Mouse (Mus musculus) testis, adult 2 months (tissue): Measurements from ENCODE around the gene Abhd2. TPM values are rescaled to one million over a fixed set of nuclear protein-coding genes. Genes with fewer than 3 reads are reported as not detected.

Experiments used
- H3K27ac ChIP-seq: fragments of 200-500 bp; 2 replicates; pipeline ENCODE4 v1.5.1; 2012; ENCODE audit warnings: low read depth, low read length; ENCODE audit not compliant: control insufficient read depth, insufficient read depth
- H3K27me3 ChIP-seq: fragments of 200-500 bp; 2 replicates; pipeline ENCODE4 v1.6.1; 2012; ENCODE audit warnings: mild to moderate bottlenecking, low read length, moderate library complexity; ENCODE audit not compliant: control insufficient read depth, insufficient read depth
- H3K36me3 ChIP-seq: fragments of 200-500 bp; 2 replicates; pipeline ENCODE4 v1.6.1; 2012; ENCODE audit warnings: mild to moderate bottlenecking, low read length; ENCODE audit not compliant: control insufficient read depth, insufficient read depth
- H3K4me1 ChIP-seq: fragments of 200-500 bp; 2 replicates; pipeline ENCODE4 v1.6.1; 2012; ENCODE audit warnings: low read length; ENCODE audit not compliant: control insufficient read depth, insufficient read depth
- H3K4me3 ChIP-seq: fragments of 200-500 bp; 2 replicates; pipeline ENCODE4 v1.5.1; 2012; ENCODE audit warnings: low read depth, mild to moderate bottlenecking, low read length, moderate library complexity, mixed read lengths; ENCODE audit not compliant: control insufficient read depth
- CTCF ChIP-seq: fragments of 200-500 bp; IDR thresholded peaks from 2 replicates; pipeline ENCODE4 v1.5.1; 2012; ENCODE audit warnings: low read depth, mild to moderate bottlenecking, inconsistent platforms, low read length, moderate library complexity; ENCODE audit not compliant: control insufficient read depth, insufficient read depth, insufficient replicate concordance
- POLR2A ChIP-seq: fragments of 200-500 bp; IDR thresholded peaks from 2 replicates; pipeline ENCODE4 v1.6.1; 2012; ENCODE audit warnings: low read depth, mild to moderate bottlenecking, inconsistent platforms, low read length, moderate library complexity; ENCODE audit not compliant: control insufficient read depth
- polyA plus RNA-seq: library from polyadenylated mRNA; depleted of rRNA; stranded (reverse); fragments of >200 nt; gene quantifications from 2 replicates; pipeline ENCODE4 v1.2.3, GENCODE M21; 2012; rRNA removed

Gene Abhd2
- 50.3 and 50.6 TPM in 2 replicates for polyA plus RNA-seq

DNA sequence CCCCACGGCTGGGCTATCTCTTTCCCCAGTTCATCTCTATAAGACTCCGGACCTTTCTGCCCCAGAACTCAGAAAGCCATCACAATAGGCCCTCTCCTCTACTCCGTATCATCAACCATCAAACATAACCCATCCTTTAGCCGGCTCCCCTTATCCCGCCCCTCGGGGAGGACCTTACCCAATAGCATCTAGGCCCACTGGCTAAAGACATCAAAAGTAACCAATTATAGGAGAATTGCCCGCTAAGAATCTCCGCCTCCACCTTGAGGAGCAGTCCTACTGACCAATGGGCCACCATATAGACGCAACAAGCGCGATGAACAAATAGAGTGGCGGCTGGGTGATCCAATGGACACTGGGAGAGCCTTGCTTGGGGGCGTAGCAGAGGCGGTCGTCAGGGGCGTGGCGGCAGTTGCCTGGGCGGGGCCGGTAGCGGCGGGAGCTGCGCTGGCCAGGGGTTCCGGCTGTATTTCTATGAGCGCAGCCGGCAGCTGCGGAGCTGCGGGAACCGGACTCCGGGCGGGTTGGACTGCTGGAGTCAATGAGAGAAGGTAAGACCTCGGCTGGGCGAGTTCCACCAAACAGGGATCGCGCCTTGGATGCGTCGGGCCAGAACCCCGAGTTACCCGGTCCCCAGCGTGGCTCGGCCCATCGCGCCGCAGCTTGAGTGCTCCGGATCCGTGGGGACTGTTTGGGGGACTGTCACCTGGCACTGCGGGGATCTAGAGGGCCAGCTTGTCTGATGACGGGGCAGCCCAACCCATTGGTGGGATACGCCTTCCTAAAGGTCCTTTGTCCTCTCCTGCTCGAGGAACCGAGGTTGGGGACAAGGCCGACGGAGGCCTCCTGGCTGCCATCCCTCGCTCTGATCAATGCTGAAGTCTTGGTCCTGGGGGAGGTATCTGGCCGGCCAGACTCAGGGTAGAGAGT, at the start of gene Abhd2:
Gene Abhd2 (plus strand): TSS at position 411 of the 930 bp plus-strand sequence.
- Histone ChIP-seq H3K4me3 (peak within 1 kb of the TSS; percentile 99), H3K36me3 (no peaks in the 10 kb centered on the region), H3K27me3 (no peaks in the 10 kb centered on the region), H3K4me1 (peaks cover 13% of the 10 kb centered on the region), H3K27ac (peak within 1 kb of the TSS; percentile 96)
- TF ChIP-seq POLR2A (peak; percentile 62), CTCF (no peak)

DNA sequence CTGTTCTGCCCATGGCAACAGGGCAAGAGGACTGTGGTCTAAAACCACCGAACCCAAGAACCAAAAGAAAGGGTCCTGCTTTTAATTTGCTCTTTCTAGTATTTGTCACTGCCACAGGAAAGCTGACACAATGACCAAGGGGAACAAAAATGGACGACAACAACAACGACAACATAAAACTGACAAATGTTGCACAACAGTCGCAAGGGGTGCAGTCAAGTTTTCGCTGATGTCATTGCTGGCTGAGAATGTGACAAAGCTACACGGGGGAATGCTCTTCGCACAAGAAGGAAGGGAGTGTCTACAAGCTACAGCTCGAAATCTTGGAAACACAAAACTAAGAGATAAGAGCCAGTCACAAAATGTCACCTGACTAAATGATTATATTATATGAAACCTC, 47.5 kb upstream of the Abhd2 start:
- no peaks in the 10 kb centered on the region for H3K36me3 ChIP-seq
- H3K4me3 ChIP-seq: no peak overlapping the region
- H3K27ac ChIP-seq: no peak overlapping the region
- no peaks in the 10 kb centered on the region for H3K27me3 ChIP-seq
- TF ChIP-seq CTCF (no peak), POLR2A (no peak)
- peaks cover 12% of the 10 kb centered on the region for H3K4me1 ChIP-seq

DNA sequence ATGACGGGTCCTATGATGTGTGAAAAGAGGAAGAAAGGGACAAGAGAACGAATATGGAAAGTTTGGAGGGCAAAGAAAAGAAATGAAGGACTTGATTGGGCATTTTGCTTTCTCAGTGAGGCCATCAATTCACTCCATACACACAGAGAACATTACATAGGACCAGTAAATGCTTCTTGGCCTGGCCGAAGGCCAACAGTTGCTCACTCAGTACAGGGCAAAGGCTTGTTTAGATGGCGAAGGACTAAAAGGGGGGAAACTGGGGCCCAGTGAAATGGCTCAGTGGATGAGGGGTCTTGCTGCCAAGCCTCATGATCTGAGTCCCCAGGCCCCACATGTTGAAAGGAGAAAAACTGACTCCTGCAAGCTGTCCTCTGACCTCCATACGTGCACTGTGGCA, 46.8 kb upstream of the Abhd2 start:
- H3K36me3 ChIP-seq: no peaks in the 10 kb centered on the region
- no peak overlapping the region for H3K27ac ChIP-seq
- H3K4me1 ChIP-seq: peaks cover 12% of the 10 kb centered on the region
- TF ChIP-seq POLR2A: no peak
- TF ChIP-seq CTCF: no peak
- H3K27me3 ChIP-seq: no peaks in the 10 kb centered on the region
- no peak overlapping the region for H3K4me3 ChIP-seq

DNA sequence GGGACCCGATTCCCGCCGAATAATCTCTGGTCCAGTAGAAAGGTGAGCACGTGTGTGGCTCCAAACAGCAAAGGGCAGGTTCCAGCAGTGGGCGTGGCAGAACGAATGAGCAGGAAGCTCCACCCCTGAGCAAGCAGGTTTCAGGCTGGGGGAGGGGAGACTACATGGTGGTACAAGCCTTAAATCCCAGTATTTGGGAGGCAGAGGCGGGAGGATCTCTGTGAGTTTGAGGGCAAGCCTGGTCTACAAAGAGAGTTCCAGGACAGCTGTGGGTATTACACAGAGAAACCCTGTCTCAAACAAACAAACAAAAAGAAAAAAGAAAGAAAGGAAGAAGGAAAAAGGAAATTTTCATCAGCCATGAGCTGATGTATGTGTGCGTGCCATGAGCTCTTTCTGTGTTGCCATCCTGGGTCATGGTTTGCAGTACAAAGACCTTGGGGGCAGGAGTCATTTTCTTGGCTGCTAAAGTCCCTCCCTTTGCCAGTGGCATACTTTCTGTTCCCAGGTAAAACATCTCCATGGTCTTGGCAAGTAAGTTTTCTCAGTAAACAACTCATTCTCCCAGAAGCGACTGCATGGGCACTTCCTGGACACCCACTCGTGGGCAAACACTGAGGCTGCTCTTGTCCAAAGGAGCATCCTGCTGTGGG, 46.0 kb upstream of the Abhd2 start:
- Histone ChIP-seq H3K4me1 (peaks cover 12% of the 10 kb centered on the region), H3K27me3 (no peaks in the 10 kb centered on the region), H3K36me3 (no peaks in the 10 kb centered on the region), H3K4me3 (no peak overlapping the region), H3K27ac (no peak overlapping the region)
- TF ChIP-seq CTCF (no peak), POLR2A (no peak)

DNA sequence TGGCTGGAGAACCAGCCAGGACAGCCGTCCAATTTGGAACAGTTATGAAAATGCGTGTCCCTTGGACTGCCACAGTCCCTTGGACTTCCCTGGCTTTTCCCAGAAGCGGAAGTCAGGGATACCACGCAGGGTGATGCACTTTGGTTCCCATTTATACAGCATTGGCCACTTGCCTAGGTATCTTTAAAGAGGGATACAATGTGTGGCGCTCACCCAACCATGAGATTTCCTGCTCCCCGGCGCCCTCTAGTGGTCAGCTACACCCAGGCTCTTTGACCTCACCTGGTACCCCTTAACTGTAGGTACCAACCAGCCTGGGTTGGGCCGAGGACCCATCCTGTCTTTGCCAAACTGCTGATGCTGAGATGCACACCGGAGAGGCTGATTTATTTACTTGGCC, 44.5 kb upstream of the Abhd2 start:
- Histone ChIP-seq H3K27ac (no peak overlapping the region), H3K27me3 (no peaks in the 10 kb centered on the region), H3K4me3 (no peak overlapping the region), H3K36me3 (no peaks in the 10 kb centered on the region), H3K4me1 (peaks cover 12% of the 10 kb centered on the region)
- peak; percentile 91 for TF ChIP-seq CTCF
- no peak for TF ChIP-seq POLR2A

DNA sequence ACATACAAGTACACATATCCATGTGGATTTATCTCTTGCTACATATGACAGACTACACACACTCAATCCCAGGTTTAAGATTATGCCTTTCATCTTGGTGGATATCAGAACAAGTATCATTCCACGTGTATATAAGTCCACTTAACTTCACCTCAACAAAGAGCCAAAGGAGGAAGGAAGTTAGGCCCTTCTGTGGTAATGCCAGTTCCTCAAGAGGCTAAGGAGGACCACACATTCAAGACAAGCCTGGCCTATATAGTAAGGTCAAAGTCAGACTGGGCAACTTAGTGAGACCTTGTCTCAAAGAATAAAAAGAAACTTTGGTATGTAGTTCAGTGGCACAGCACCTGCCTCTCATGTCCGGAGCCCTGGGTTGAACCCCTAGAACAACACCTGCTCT, 41.4 kb upstream of the Abhd2 start:
- Histone ChIP-seq H3K36me3 (no peaks in the 10 kb centered on the region), H3K4me3 (no peak overlapping the region), H3K4me1 (peaks cover 3% of the 10 kb centered on the region), H3K27ac (no peak overlapping the region), H3K27me3 (no peaks in the 10 kb centered on the region)
- no peak for TF ChIP-seq POLR2A
- TF ChIP-seq CTCF: no peak

DNA sequence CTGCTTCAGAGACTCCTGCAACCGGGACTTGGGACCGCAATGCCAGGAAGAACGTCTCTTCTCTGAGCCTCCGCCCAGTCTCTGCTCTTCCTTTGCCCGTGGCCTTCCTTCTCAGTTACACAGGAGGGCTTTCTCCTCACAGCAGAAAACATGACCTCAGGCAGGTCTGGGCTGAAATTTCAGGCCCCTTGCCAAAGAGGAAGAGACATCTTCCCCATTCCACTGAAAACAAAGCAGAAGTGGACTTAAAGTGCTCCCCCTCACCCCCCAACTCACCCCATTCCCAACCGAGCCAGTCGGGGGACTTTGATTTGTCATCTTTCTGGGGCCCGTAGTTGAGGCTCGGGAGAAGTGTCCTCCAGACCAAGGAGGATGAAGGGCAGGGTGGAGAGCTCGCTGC, 41.0 kb upstream of the Abhd2 start:
- no peak for TF ChIP-seq POLR2A
- TF ChIP-seq CTCF: no peak
- no peak overlapping the region for H3K4me3 ChIP-seq
- H3K36me3 ChIP-seq: no peaks in the 10 kb centered on the region
- no peaks in the 10 kb centered on the region for H3K27me3 ChIP-seq
- peaks cover 3% of the 10 kb centered on the region for H3K4me1 ChIP-seq
- H3K27ac ChIP-seq: no peak overlapping the region
